Mouse (Mus musculus): ENCODE results near the gene Dbndd2. TPM values are rescaled to one million over a fixed set of nuclear protein-coding genes. Genes with fewer than 3 reads are reported as not detected.

Dbndd2 gene
- total and polyA plus RNA-seq, 3 experiments, result 5.5 to 22.3 (median 11.7) TPM

DNA sequence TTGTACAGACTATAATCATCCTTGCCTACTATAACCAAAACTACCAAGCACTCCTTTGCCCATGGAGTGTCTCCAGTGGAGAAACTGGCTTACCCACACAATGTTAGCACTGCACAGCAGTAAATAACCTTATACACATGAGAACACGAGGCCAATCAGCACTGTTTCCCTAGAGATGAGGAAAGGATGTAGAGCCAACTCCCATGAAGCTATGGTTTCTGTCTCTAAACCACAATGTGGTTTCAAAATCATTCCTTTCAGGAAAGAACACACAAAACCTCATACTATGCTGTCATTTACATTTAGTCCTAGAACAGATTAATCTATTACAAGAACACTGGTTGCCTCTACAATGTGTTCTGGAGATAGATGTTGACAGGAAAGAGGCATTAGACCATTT, 10.4 kb downstream of the Dbndd2 start:
- H3K36me3 ChIP-seq (replicated peaks), result peaks cover 31% of the 10 kb centered on the region
- H3K9me3 ChIP-seq (replicated peaks), result no peaks in the 10 kb centered on the region
- TF ChIP-seq GATA1 (IDR thresholded peaks at IDR 0.05; ENCODE audit: borderline replicate concordance, low read length) (no peak), TAL1 (conservative IDR thresholded peaks at IDR 0.05; ENCODE audit: low read depth, low read length) (no peak), POLR2AphosphoS5 (IDR thresholded peaks at IDR 0.05; ENCODE audit: insufficient replicate concordance, low read depth, low read length) (no peak), GATA2 (IDR thresholded peaks at IDR 0.05; ENCODE audit: borderline replicate concordance, low read depth, low read length) (no peak), CTCF (IDR thresholded peaks at IDR 0.05; ENCODE audit: low read depth, low read length) (no peak)
- no peaks in the 10 kb centered on the region for H3K27me3 ChIP-seq (ENCODE audit: insufficient read depth, low read length)
- peak overlapping the region; percentile 91; the same call in 1 of the 2 replicates for H3K4me3 ChIP-seq (ENCODE audit: low read depth, low read length)
- ATAC-seq (ENCODE audit: extremely low read depth, insufficient number of reproducible peaks, low FRiP score, poor library complexity, severe bottlenecking), result no peak
- no peak for DNase-seq (ENCODE audit: low spot score)
- H3K4me1 ChIP-seq (ENCODE audit: insufficient read depth, low read depth, low read length), result peaks cover 24% of the 10 kb centered on the region

- peak; percentile 98 for DNase-seq (ENCODE audit: low spot score)
Measured at GRCm38 (mm10) chr2:164496847-164497690, 11.2 kb downstream of the Dbndd2 start, which contains the start of gene Pigt. Gene Pigt (plus strand): TSS chr2:164497520.

DNA sequence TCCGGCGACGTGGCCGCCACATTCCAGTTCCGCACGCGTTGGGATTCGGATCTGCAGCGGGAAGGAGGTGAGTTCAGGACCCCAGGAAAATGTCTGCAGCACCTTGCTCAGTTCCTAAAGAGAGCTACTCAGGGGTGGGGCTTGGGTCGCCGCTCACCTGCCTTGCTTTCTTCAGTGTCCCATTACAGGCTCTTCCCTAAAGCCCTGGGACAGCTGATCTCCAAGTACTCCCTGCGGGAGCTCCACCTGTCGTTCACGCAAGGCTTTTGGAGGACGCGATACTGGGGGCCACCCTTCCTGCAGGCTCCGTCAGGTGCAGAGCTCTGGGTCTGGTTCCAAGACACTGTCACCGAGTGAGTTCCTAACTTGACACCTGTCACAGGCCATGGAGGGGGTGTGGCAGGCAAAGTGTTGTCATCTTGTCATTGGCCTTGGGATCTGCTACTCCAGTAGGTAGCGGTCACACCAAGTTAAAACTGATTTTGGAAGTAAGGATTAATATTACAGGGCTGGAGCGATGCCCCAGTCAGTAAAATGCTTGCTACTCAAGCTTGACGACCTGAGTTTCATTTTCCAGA, 11.9 kb downstream of the Dbndd2 start:
- Histone ChIP-seq H3K36me3 (replicated peaks) (peaks cover 43% of the 10 kb centered on the region), H3K9me3 (replicated peaks) (no peaks in the 10 kb centered on the region), H3K27me3 (ENCODE audit: insufficient read depth, low read length) (no peaks in the 10 kb centered on the region), H3K4me3 (ENCODE audit: low read depth, low read length) (peak overlapping the region; percentile 91), H3K4me1 (ENCODE audit: insufficient read depth, low read depth, low read length) (peaks cover 24% of the 10 kb centered on the region)
- ATAC-seq (ENCODE audit: extremely low read depth, insufficient number of reproducible peaks, low FRiP score, poor library complexity, severe bottlenecking) (no peak; the same call in 1 of the 2 replicates), DNase-seq (ENCODE audit: low spot score) (peak; percentile 30)
- TF ChIP-seq GATA2 (IDR thresholded peaks at IDR 0.05; ENCODE audit: borderline replicate concordance, low read depth, low read length), result no peak
- TF ChIP-seq CTCF (IDR thresholded peaks at IDR 0.05; ENCODE audit: low read depth, low read length), result no peak
- no peak for TF ChIP-seq POLR2AphosphoS5 (IDR thresholded peaks at IDR 0.05; ENCODE audit: insufficient replicate concordance, low read depth, low read length)
- TF ChIP-seq TAL1 (conservative IDR thresholded peaks at IDR 0.05; ENCODE audit: low read depth, low read length), result no peak

More at GRCm38 (mm10) chr2:164496847-164497690, 11.2 kb downstream of the Dbndd2 start, which contains the start of gene Pigt:
- Histone ChIP-seq H3K9me3 (replicated peaks) (no peaks in the 10 kb centered on the region), H3K4me1 (ENCODE audit: insufficient read depth, low read depth, low read length) (peaks cover 24% of the 10 kb centered on the region), H3K4me3 (ENCODE audit: low read depth, low read length) (peak within 1 kb of the TSS; percentile 91), H3K36me3 (replicated peaks) (peaks cover 36% of the 10 kb centered on the region), H3K27me3 (ENCODE audit: insufficient read depth, low read length) (no peaks in the 10 kb centered on the region)
- peak; percentile 97 for ATAC-seq (ENCODE audit: extremely low read depth, insufficient number of reproducible peaks, low FRiP score, poor library complexity, severe bottlenecking)
- TF ChIP-seq TAL1 (conservative IDR thresholded peaks at IDR 0.05; ENCODE audit: low read depth, low read length), result no peak
- no peak for TF ChIP-seq CTCF (IDR thresholded peaks at IDR 0.05; ENCODE audit: low read depth, low read length)
- no peak for TF ChIP-seq GATA1 (IDR thresholded peaks at IDR 0.05; ENCODE audit: borderline replicate concordance, low read length)
- no peak for TF ChIP-seq GATA2 (IDR thresholded peaks at IDR 0.05; ENCODE audit: borderline replicate concordance, low read depth, low read length)
- no peak for TF ChIP-seq POLR2AphosphoS5 (IDR thresholded peaks at IDR 0.05; ENCODE audit: insufficient replicate concordance, low read depth, low read length)

GRCm38 (mm10) chr2:164499317-164499716, 13.4 kb downstream of the Dbndd2 start:
- DNase-seq (ENCODE audit: low spot score) (no peak), ATAC-seq (ENCODE audit: extremely low read depth, insufficient number of reproducible peaks, low FRiP score, poor library complexity, severe bottlenecking) (no peak)
- Histone ChIP-seq H3K4me3 (ENCODE audit: low read depth, low read length) (no peak overlapping the region), H3K4me1 (ENCODE audit: insufficient read depth, low read depth, low read length) (peaks cover 24% of the 10 kb centered on the region), H3K9me3 (replicated peaks) (peaks cover 2% of the 10 kb centered on the region; the same call in 1 of the 2 replicates), H3K27me3 (ENCODE audit: insufficient read depth, low read length) (no peaks in the 10 kb centered on the region), H3K36me3 (replicated peaks) (peaks cover 57% of the 10 kb centered on the region)
- TF ChIP-seq GATA2 (IDR thresholded peaks at IDR 0.05; ENCODE audit: borderline replicate concordance, low read depth, low read length) (no peak), POLR2AphosphoS5 (IDR thresholded peaks at IDR 0.05; ENCODE audit: insufficient replicate concordance, low read depth, low read length) (no peak), CTCF (IDR thresholded peaks at IDR 0.05; ENCODE audit: low read depth, low read length) (no peak), TAL1 (conservative IDR thresholded peaks at IDR 0.05; ENCODE audit: low read depth, low read length) (no peak), GATA1 (IDR thresholded peaks at IDR 0.05; ENCODE audit: borderline replicate concordance, low read length) (no peak)

- DNase-seq (ENCODE audit: low spot score) (no peak), ATAC-seq (ENCODE audit: extremely low read depth, insufficient number of reproducible peaks, low FRiP score, poor library complexity, severe bottlenecking) (no peak)
- TF ChIP-seq GATA2 (IDR thresholded peaks at IDR 0.05; ENCODE audit: borderline replicate concordance, low read depth, low read length), result no peak
- TF ChIP-seq GATA1 (IDR thresholded peaks at IDR 0.05; ENCODE audit: borderline replicate concordance, low read length), result no peak
- no peak for TF ChIP-seq CTCF (IDR thresholded peaks at IDR 0.05; ENCODE audit: low read depth, low read length)
- no peak for TF ChIP-seq POLR2AphosphoS5 (IDR thresholded peaks at IDR 0.05; ENCODE audit: insufficient replicate concordance, low read depth, low read length)
- no peak for TF ChIP-seq TAL1 (conservative IDR thresholded peaks at IDR 0.05; ENCODE audit: low read depth, low read length)
- H3K27me3 ChIP-seq (ENCODE audit: insufficient read depth, low read length), result no peaks in the 10 kb centered on the region
- peaks cover 24% of the 10 kb centered on the region for H3K4me1 ChIP-seq (ENCODE audit: insufficient read depth, low read depth, low read length)
- peaks cover 67% of the 10 kb centered on the region for H3K36me3 ChIP-seq (replicated peaks)
- H3K9me3 ChIP-seq (replicated peaks), result peaks cover 8% of the 10 kb centered on the region; the same call in 1 of the 2 replicates
- H3K4me3 ChIP-seq (ENCODE audit: low read depth, low read length), result no peak overlapping the region
Measured at GRCm38 (mm10) chr2:164500511-164500910, 14.6 kb downstream of the Dbndd2 start.

DNA sequence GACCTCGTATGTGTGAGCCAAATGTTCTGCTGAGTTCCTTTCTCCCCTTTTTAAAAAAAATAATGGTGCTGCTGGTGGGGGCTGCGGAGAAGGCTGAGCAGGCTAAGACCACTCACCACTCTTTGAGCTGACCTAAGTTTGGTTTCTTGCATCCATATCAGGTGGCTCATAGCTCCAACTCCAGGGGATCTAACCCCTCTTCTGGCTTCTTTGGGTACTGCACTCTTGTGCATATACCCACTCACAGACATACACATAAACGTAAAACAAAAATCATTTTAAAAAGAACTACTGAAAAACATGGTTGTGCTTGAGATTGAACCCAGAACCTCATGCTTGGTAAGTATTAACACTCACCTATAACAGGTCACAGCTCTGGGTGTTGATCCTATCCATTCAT, 19.0 kb downstream of the Dbndd2 start:
- no peak for TF ChIP-seq CTCF (IDR thresholded peaks at IDR 0.05; ENCODE audit: low read depth, low read length)
- no peak for TF ChIP-seq GATA1 (IDR thresholded peaks at IDR 0.05; ENCODE audit: borderline replicate concordance, low read length)
- no peak for TF ChIP-seq GATA2 (IDR thresholded peaks at IDR 0.05; ENCODE audit: borderline replicate concordance, low read depth, low read length)
- TF ChIP-seq TAL1 (conservative IDR thresholded peaks at IDR 0.05; ENCODE audit: low read depth, low read length), result no peak
- TF ChIP-seq POLR2AphosphoS5 (IDR thresholded peaks at IDR 0.05; ENCODE audit: insufficient replicate concordance, low read depth, low read length), result no peak
- Histone ChIP-seq H3K4me1 (ENCODE audit: insufficient read depth, low read depth, low read length) (peaks cover 9% of the 10 kb centered on the region; the same call in 1 of the 2 replicates), H3K36me3 (replicated peaks) (peaks cover 97% of the 10 kb centered on the region), H3K4me3 (ENCODE audit: low read depth, low read length) (no peak overlapping the region), H3K9me3 (replicated peaks) (peaks cover 8% of the 10 kb centered on the region; the same call in 1 of the 2 replicates), H3K27me3 (ENCODE audit: insufficient read depth, low read length) (no peaks in the 10 kb centered on the region)
- DNase-seq (ENCODE audit: low spot score) (no peak), ATAC-seq (ENCODE audit: extremely low read depth, insufficient number of reproducible peaks, low FRiP score, poor library complexity, severe bottlenecking) (no peak)

All from G1E (cell line).